Mouse (Mus musculus) monocyte, adult 59 days (primary cell): ENCODE data around the gene Gm4187. TPM values are rescaled to one million over a fixed set of nuclear protein-coding genes. Genes with fewer than 3 reads are reported as not detected.

Source experiments
- total RNA-seq, 2 experiments: library from RNA; stranded (reverse); gene quantifications; one replicate each; pipeline ENCODE4 v1.2.4; 2023

Gene Gm4187
- total RNA-seq: not detected

GRCm38 (mm10) chr7:22329617-22330016 is at the start of gene Gm4187:
Gene Gm4187 (minus strand): TSS chr7:22329717.

GRCm38 (mm10) chr7:22370939-22371338 is 41.4 kb upstream of the Gm4187 start, which contains the start of gene Gm8660:
Gene Gm8660 (minus strand): TSS chr7:22371039.

Other genes starting within 250 kb of the Gm4187 start
- not detected for gene Gm16451, start 211.5 kb downstream of the Gm4187 start, total RNA-seq
- gene Gm10666, start 195.0 kb downstream of the Gm4187 start, total RNA-seq: not detected
- gene Vmn1r142, start 165.7 kb downstream of the Gm4187 start, total RNA-seq: not detected
- not detected for gene Vmn1r143, start 140.3 kb downstream of the Gm4187 start, total RNA-seq
- not detected for gene Gm8653, start 128.5 kb downstream of the Gm4187 start, total RNA-seq
- gene Gm8453, start 100.2 kb downstream of the Gm4187 start, total RNA-seq: not detected
- gene Gm8660, start 41.3 kb upstream of the Gm4187 start, total RNA-seq: not detected
- not detected for gene Vmn1r148, start 83.9 kb upstream of the Gm4187 start, total RNA-seq
- gene Vmn1r149, start 108.5 kb upstream of the Gm4187 start, total RNA-seq: not detected
- gene Gm10665, start 134.4 kb upstream of the Gm4187 start, total RNA-seq: not detected
- not detected for gene Vmn1r151, start 170.0 kb upstream of the Gm4187 start, total RNA-seq
- not detected for gene Vmn1r152, start 193.2 kb upstream of the Gm4187 start, total RNA-seq
- gene Gm8677, start 205.2 kb upstream of the Gm4187 start, total RNA-seq: not detected
- gene Gm4201, start 235.6 kb upstream of the Gm4187 start, total RNA-seq: not detected